9 mouse cellular contexts compared by ENCODE assay signal in genomic region chr8:117053135-117054079, GRCm38 (mm10). TPM values are rescaled to one million over a fixed set of nuclear protein-coding genes. Genes with fewer than 3 reads are reported as not detected.
DNase-seq lines count a peak whose midpoint lies in the region; ATAC-seq and TF ChIP-seq lines count a peak whose summit lies in the region.
"Had no signal": no experiment of that assay in that cellular context is flagged by ENCODE, and none has a peak within 500 bp of the region (broad histone marks: within the 10 kb centered on the region; RNA-seq: fewer than 3 reads in every experiment).

No protein-coding gene starts in this region.

- 69% methylated on average over 12 of the region's 12 CpGs for WGBS in forebrain, postnatal 0 days
- 68% methylated on average over 12 of the region's 12 CpGs for WGBS in forebrain, embryonic 12.5 days

- DNase-seq in forebrain, postnatal 0 days, result no peak
- DNase-seq in right cerebral cortex, postnatal 4 days, result peak; percentile 16
- no peak for DNase-seq in right cerebral cortex, postnatal 25 days
- DNase-seq in induced T-regulatory cell, adult 2 months (ENCODE audit: low read depth), result peak; percentile 73
- peak; percentile 58 to 85 for DNase-seq in spleen, postnatal 4 days (ENCODE audit: low spot score in 2 of 2)
- DNase-seq in left cerebral cortex, postnatal 25 days (ENCODE audit: low spot score in 2 of 2), result no peak
- no peak for DNase-seq in heart, adult 9 months (ENCODE audit: low spot score in 2 of 2)

- no peaks in the 10 kb centered on the region for H3K27me3 ChIP-seq in forebrain, postnatal 0 days (ENCODE audit: insufficient read depth, low read length)
- no peaks in the 10 kb centered on the region for H3K27me3 ChIP-seq in forebrain, embryonic 12.5 days

- H3K36me3 ChIP-seq in forebrain, postnatal 0 days (ENCODE audit: insufficient read depth), result no peaks in the 10 kb centered on the region
- H3K36me3 ChIP-seq in forebrain, embryonic 12.5 days (replicated peaks), result no peaks in the 10 kb centered on the region

- H3K27ac ChIP-seq in forebrain, postnatal 0 days (ENCODE audit: low read depth, low read length), result no peak overlapping the region
- H3K27ac ChIP-seq in forebrain, embryonic 12.5 days, result no peak overlapping the region

- peak; percentile 17; the same call in 1 of the 2 replicates for TF ChIP-seq CTCF in forebrain, postnatal 0 days (IDR thresholded peaks at IDR 0.05; ENCODE audit: low read depth)

- intact Hi-C loops in left cerebral cortex, postnatal 25 days (cut with DNase I), result no loop called here

- no peak for ATAC-seq in forebrain, postnatal 0 days
- ATAC-seq in forebrain, embryonic 12.5 days (ENCODE audit: low FRiP score), result no peak

- no peak overlapping the region for H3K4me2 ChIP-seq in forebrain, postnatal 0 days (ENCODE audit: low read depth)
- H3K4me2 ChIP-seq in forebrain, embryonic 12.5 days, result no peak overlapping the region

- no peak overlapping the region for H3K9ac ChIP-seq in forebrain, postnatal 0 days
- no peak overlapping the region for H3K9ac ChIP-seq in forebrain, embryonic 12.5 days

- no peaks in the 10 kb centered on the region for H3K4me1 ChIP-seq in forebrain, postnatal 0 days (ENCODE audit: insufficient read depth)
- H3K4me1 ChIP-seq in forebrain, embryonic 12.5 days, result no peaks in the 10 kb centered on the region

- H3K9me3 ChIP-seq in forebrain, postnatal 0 days (ENCODE audit: low read length), result no peaks in the 10 kb centered on the region
- no peaks in the 10 kb centered on the region for H3K9me3 ChIP-seq in forebrain, embryonic 12.5 days

- no peak overlapping the region for H3K4me3 ChIP-seq in forebrain, postnatal 0 days (ENCODE audit: low read depth, low read length)
- H3K4me3 ChIP-seq in forebrain, embryonic 12.5 days (replicated peaks), result no peak overlapping the region

RNA-seq across cellular contexts. Expression of gene Pkd1l2, which starts 28.8 kb away (rescaled TPM):
- not detected in 2 replicates for total RNA-seq in forebrain, postnatal 0 days (2014; rRNA removed)
- polyA plus RNA-seq in forebrain, postnatal 0 days (2015; fragmentation: Nextera tagmentation; extraction: Ambion mirVana), result 0.06 TPM in 1 of 2 replicates, not detected in the other
- not detected in 2 replicates for polyA plus RNA-seq in forebrain, embryonic 12.5 days (2016; fragmentation: Nextera tagmentation; extraction: Ambion mirVana)
- under 1 TPM in 1 of 2 experiments, not detected in 1; 0.07 TPM for total RNA-seq in left cerebral cortex, postnatal 25 days (2021)

RNA-seq across cellular contexts. Expression of gene Bco1, which starts 42.2 kb away (rescaled TPM):
- not detected in 2 replicates for total RNA-seq in forebrain, postnatal 0 days (2014; rRNA removed)
- polyA plus RNA-seq in forebrain, postnatal 0 days (2015; fragmentation: Nextera tagmentation; extraction: Ambion mirVana), result 0.31 TPM in 1 of 2 replicates, not detected in the other
- 0.17 and 0.24 TPM in 2 replicates for polyA plus RNA-seq in forebrain, embryonic 12.5 days (2016; fragmentation: Nextera tagmentation; extraction: Ambion mirVana)
- total RNA-seq in left cerebral cortex, postnatal 25 days (2021), result not detected
- polyA plus RNA-seq: heart, embryonic 14.5 days had no signal

Comparison
In these comparisons a context has a peak if more than half of its experiments do, and no peak if none do; other contexts are left out.
1. DNase-seq: peak in right cerebral cortex, postnatal 4 days (single experiment), induced T-regulatory cell, adult 2 months (single experiment) and spleen, postnatal 4 days (2 of 2); none in forebrain, postnatal 0 days (single experiment), right cerebral cortex, postnatal 25 days (single experiment), left cerebral cortex, postnatal 25 days (0 of 2) and heart, adult 9 months (0 of 2).